ENCODE assay signal across 21 mouse cellular contexts in the genomic region with DNA sequence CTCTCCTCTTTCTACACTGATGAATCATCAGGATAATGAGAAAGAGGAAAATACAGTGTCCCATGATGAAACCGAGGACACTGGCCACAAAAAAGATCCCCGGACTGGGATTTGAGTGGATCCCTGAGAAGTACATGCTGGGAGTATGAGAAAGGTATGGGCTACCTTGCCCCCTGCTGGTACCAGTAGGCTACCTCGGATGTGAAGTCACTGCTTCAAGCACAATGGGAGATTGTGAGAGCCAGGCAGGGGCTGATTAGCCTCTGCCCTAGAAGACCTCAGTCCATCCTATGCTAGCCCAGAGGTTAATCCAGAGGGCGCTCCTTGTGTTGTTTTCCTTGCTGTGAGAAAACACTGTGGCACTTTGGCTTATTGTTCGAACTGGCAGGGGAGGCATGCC. TPM values are rescaled to one million over a fixed set of nuclear protein-coding genes. Genes with fewer than 3 reads are reported as not detected.
DNase-seq lines count a peak whose midpoint lies in the region; ATAC-seq and TF ChIP-seq lines count a peak whose summit lies in the region.
"Had no signal": no experiment of that assay in that cellular context is flagged by ENCODE, and none has a peak within 500 bp of the region (broad histone marks: within the 10 kb centered on the region; RNA-seq: fewer than 3 reads in every experiment).

No protein-coding gene starts in this region.

- no peak for TF ChIP-seq POLR2A in cortical plate, adult 2 months (IDR thresholded peaks at IDR 0.05; ENCODE audit: extremely low read depth, insufficient read depth, low read length)
- no peak for TF ChIP-seq POLR2A in kidney, adult 2 months (IDR thresholded peaks at IDR 0.05; ENCODE audit: low read depth, low read length)

- no peak overlapping the region for H3K27ac ChIP-seq in layer of hippocampus, adult 2 months
- H3K27ac ChIP-seq in cortical plate, adult 2 months (ENCODE audit: insufficient read depth, low read length), result no peak overlapping the region
- no peak overlapping the region for H3K27ac ChIP-seq in kidney, adult 2 months (ENCODE audit: insufficient read depth, low read depth, low read length)
- H3K27ac ChIP-seq: forebrain, embryonic 12.5 days; hindbrain, embryonic 10.5 days; limb, embryonic 12.5 days; liver, embryonic 15.5 days had no signal

- H3K36me3 ChIP-seq in kidney, adult 2 months (ENCODE audit: control insufficient read depth, insufficient read depth, low read length), result no peaks in the 10 kb centered on the region
- H3K36me3 ChIP-seq: forebrain, embryonic 12.5 days; hindbrain, embryonic 10.5 days; limb, embryonic 12.5 days; liver, embryonic 15.5 days had no signal

- TF ChIP-seq CTCF in layer of hippocampus, adult 2 months (conservative IDR thresholded peaks at IDR 0.05), result peak; percentile 49
- TF ChIP-seq CTCF in cortical plate, adult 2 months (IDR thresholded peaks at IDR 0.05; ENCODE audit: extremely low read depth, insufficient read depth, low read length), result peak; percentile 37
- TF ChIP-seq CTCF in kidney, adult 2 months (conservative IDR thresholded peaks at IDR 0.05; ENCODE audit: insufficient read depth, insufficient read length, low read depth, low read length), result no peak

- H3K4me1 ChIP-seq in cortical plate, adult 2 months (ENCODE audit: control insufficient read depth, insufficient read depth, low read length), result no peaks in the 10 kb centered on the region
- no peaks in the 10 kb centered on the region for H3K4me1 ChIP-seq in kidney, adult 2 months (ENCODE audit: control insufficient read depth, insufficient read depth, low read length)
- H3K4me1 ChIP-seq: forebrain, embryonic 12.5 days; hindbrain, embryonic 10.5 days; limb, embryonic 12.5 days; liver, embryonic 15.5 days had no signal

- no peak for DNase-seq in layer of hippocampus, adult 2 months (ENCODE audit: low spot score in 2 of 2)
- DNase-seq in layer of hippocampus, adult 11-12 months (ENCODE audit: low spot score), result no peak
- DNase-seq in 3T3-L1 (ENCODE audit: low read depth, low spot score) (peak; percentile 29), ES-CJ7 (ENCODE audit: low read depth, low spot score) (peak; percentile 49)
- DNase-seq in kidney, adult 2 months, result no peak
- DNase-seq: cerebellum, adult 8-10 months; gastrocnemius, postnatal 10 days; heart, adult 18-20 months; kidney, adult 8-10 months; kidney, postnatal 36 days; lung, postnatal 14 days; thymus, postnatal 4 days had no signal

- H3K27me3 ChIP-seq in kidney, adult 2 months (replicated peaks; ENCODE audit: control insufficient read depth, insufficient read depth, low read length), result no peaks in the 10 kb centered on the region
- H3K27me3 ChIP-seq: forebrain, embryonic 12.5 days; limb, embryonic 12.5 days; liver, embryonic 15.5 days had no signal

- H3K4me3 ChIP-seq in layer of hippocampus, adult 2 months, result no peak overlapping the region
- no peak overlapping the region for H3K4me3 ChIP-seq in cortical plate, adult 2 months (ENCODE audit: insufficient read depth, low read length)
- H3K4me3 ChIP-seq in kidney, adult 2 months (ENCODE audit: insufficient read depth, low read depth, low read length), result no peak overlapping the region
- H3K4me3 ChIP-seq: forebrain, embryonic 12.5 days; hindbrain, embryonic 10.5 days; limb, embryonic 12.5 days; liver, embryonic 15.5 days; megakaryocyte, embryonic 14.5 days had no signal

- 64% methylated on average over 5 of the region's 5 CpGs for WGBS in kidney, adult 2 months

- no peak for ATAC-seq in granulocyte monocyte progenitor cell, adult 5-6 weeks (replicated peaks; ENCODE audit: poor library complexity, severe bottlenecking)
- ATAC-seq: midbrain, embryonic 16.5 days had no signal

RNA-seq across cellular contexts. Expression of a gene that starts 50.5 kb away (rescaled TPM):
- 10 to 100 TPM; 50.1 to 53.5 TPM for total RNA-seq in layer of hippocampus, adult 2 months (2021)
- 53.7 and 60.7 TPM in 2 replicates for polyA plus RNA-seq in cortical plate, adult 2 months (2012; rRNA removed)
- total RNA-seq in granulocyte monocyte progenitor cell, adult 5-6 weeks (2014; fragmentation: Nextera tagmentation), result 31.3 and 34.9 TPM in 2 replicates
- total RNA-seq in granulocyte monocyte progenitor cell, adult 5-6 weeks (2017), result 16.2 and 19.5 TPM in 2 replicates
- polyA plus RNA-seq in kidney, adult 2 months (2012; rRNA removed), result 62.0 and 62.8 TPM in 2 replicates

RNA-seq across cellular contexts. Expression of a gene that starts 59.9 kb away (rescaled TPM):
- total RNA-seq in layer of hippocampus, adult 2 months (2021), result 1 to 10 TPM; 2.1 to 3.0 TPM
- 0.35 and 0.44 TPM in 2 replicates for polyA plus RNA-seq in cortical plate, adult 2 months (2012; rRNA removed)
- total RNA-seq in granulocyte monocyte progenitor cell, adult 5-6 weeks (2014; fragmentation: Nextera tagmentation), result 1.2 and 2.9 TPM in 2 replicates
- total RNA-seq in granulocyte monocyte progenitor cell, adult 5-6 weeks (2017), result 2.3 and 2.4 TPM in 2 replicates
- 0.26 and 0.39 TPM in 2 replicates for polyA plus RNA-seq in kidney, adult 2 months (2012; rRNA removed)
- polyA plus RNA-seq: embryonic facial prominence, embryonic 11.5 days; forebrain, embryonic 12.5 days; hindbrain, embryonic 10.5 days; limb, embryonic 12.5 days had no signal

Comparison
In these comparisons a context has a peak if more than half of its experiments do, and no peak if none do; other contexts are left out.
1. DNase-seq: peak in 3T3-L1 (single experiment) and ES-CJ7 (single experiment); none in layer of hippocampus, adult 2 months (0 of 2), layer of hippocampus, adult 11-12 months (single experiment) and kidney, adult 2 months (single experiment).